Mouse (Mus musculus): ENCODE measurements around the gene Caln1. TPM values are rescaled to one million over a fixed set of nuclear protein-coding genes. Genes with fewer than 3 reads are reported as not detected.

Caln1 gene
- polyA plus RNA-seq, 1 experiment from 2014 or later, result 49.3 TPM

GRCm38 (mm10) chr5:130854430-130854829 is 485.2 kb downstream of the Caln1 start:
- H3K9me3 ChIP-seq (ENCODE audit: control insufficient read depth, low read length), result no peaks in the 10 kb centered on the region
- peaks cover 4% of the 10 kb centered on the region; the same call in 1 of the 2 replicates for H3K4me1 ChIP-seq (ENCODE audit: control insufficient read depth, insufficient read depth, low read depth, low read length)
- H3K27ac ChIP-seq (ENCODE audit: low read depth, low read length), result no peak overlapping the region
- no peak overlapping the region for H3K4me3 ChIP-seq (ENCODE audit: low read length)
- H3K4me2 ChIP-seq (ENCODE audit: low read length), result no peak overlapping the region
- no peak overlapping the region for H3K9ac ChIP-seq (ENCODE audit: low read depth, low read length)
- H3K27me3 ChIP-seq (replicated peaks; ENCODE audit: control insufficient read depth, insufficient read depth, low read length), result no peaks in the 10 kb centered on the region
- no peak for ATAC-seq
- H3K36me3 ChIP-seq (ENCODE audit: control insufficient read depth, insufficient read depth, low read length), result no peaks in the 10 kb centered on the region
- WGBS, result 86% methylated on average over 7 of the region's 7 CpGs

- no peaks in the 10 kb centered on the region for H3K36me3 ChIP-seq (ENCODE audit: control insufficient read depth, insufficient read depth, low read length)
- no peak overlapping the region for H3K4me2 ChIP-seq (ENCODE audit: low read length)
- no peak overlapping the region for H3K9ac ChIP-seq (ENCODE audit: low read depth, low read length)
- H3K27ac ChIP-seq (ENCODE audit: low read depth, low read length), result no peak overlapping the region
- no peaks in the 10 kb centered on the region for H3K27me3 ChIP-seq (replicated peaks; ENCODE audit: control insufficient read depth, insufficient read depth, low read length)
- H3K4me3 ChIP-seq (ENCODE audit: low read length), result no peak overlapping the region
- H3K9me3 ChIP-seq (ENCODE audit: control insufficient read depth, low read length), result no peaks in the 10 kb centered on the region
- 30% methylated on average over 8 of the region's 8 CpGs for WGBS
- no peaks in the 10 kb centered on the region for H3K4me1 ChIP-seq (ENCODE audit: control insufficient read depth, insufficient read depth, low read depth, low read length)
- ATAC-seq, result 0 out of 2 replicates have a peak, but pooled peaks have one; percentile 21
Observed at GRCm38 (mm10) chr5:130858148-130858547, 488.9 kb downstream of the Caln1 start.

- no peak overlapping the region for H3K9ac ChIP-seq (ENCODE audit: low read depth, low read length)
- no peak overlapping the region for H3K4me3 ChIP-seq (ENCODE audit: low read length)
- H3K27me3 ChIP-seq (replicated peaks; ENCODE audit: control insufficient read depth, insufficient read depth, low read length), result no peaks in the 10 kb centered on the region
- WGBS, result 86% methylated on average over 3 of the region's 3 CpGs
- no peaks in the 10 kb centered on the region for H3K4me1 ChIP-seq (ENCODE audit: control insufficient read depth, insufficient read depth, low read depth, low read length)
- no peak overlapping the region for H3K4me2 ChIP-seq (ENCODE audit: low read length)
- no peak overlapping the region for H3K27ac ChIP-seq (ENCODE audit: low read depth, low read length)
- ATAC-seq, result no peak
- no peaks in the 10 kb centered on the region for H3K9me3 ChIP-seq (ENCODE audit: control insufficient read depth, low read length)
- H3K36me3 ChIP-seq (ENCODE audit: control insufficient read depth, insufficient read depth, low read length), result no peaks in the 10 kb centered on the region
Observed at GRCm38 (mm10) chr5:130858706-130859105, 489.5 kb downstream of the Caln1 start.

- Histone ChIP-seq H3K9me3 (ENCODE audit: control insufficient read depth, low read length) (no peaks in the 10 kb centered on the region), H3K4me1 (ENCODE audit: control insufficient read depth, insufficient read depth, low read depth, low read length) (no peaks in the 10 kb centered on the region), H3K4me2 (ENCODE audit: low read length) (no peak overlapping the region), H3K27me3 (replicated peaks; ENCODE audit: control insufficient read depth, insufficient read depth, low read length) (no peaks in the 10 kb centered on the region), H3K9ac (ENCODE audit: low read depth, low read length) (no peak overlapping the region), H3K4me3 (ENCODE audit: low read length) (no peak overlapping the region), H3K27ac (ENCODE audit: low read depth, low read length) (no peak overlapping the region), H3K36me3 (ENCODE audit: control insufficient read depth, insufficient read depth, low read length) (no peaks in the 10 kb centered on the region)
- WGBS, result 35% methylated on average over 6 of the region's 6 CpGs
- ATAC-seq, result no peak
Observed at GRCm38 (mm10) chr5:130859736-130860135, 490.5 kb downstream of the Caln1 start.

GRCm38 (mm10) chr5:130862302-130862701 is 493.0 kb downstream of the Caln1 start:
- no peaks in the 10 kb centered on the region for H3K36me3 ChIP-seq (ENCODE audit: control insufficient read depth, insufficient read depth, low read length)
- no peak overlapping the region for H3K27ac ChIP-seq (ENCODE audit: low read depth, low read length)
- no peak for ATAC-seq
- no peak overlapping the region for H3K4me2 ChIP-seq (ENCODE audit: low read length)
- no peak overlapping the region for H3K4me3 ChIP-seq (ENCODE audit: low read length)
- H3K4me1 ChIP-seq (ENCODE audit: control insufficient read depth, insufficient read depth, low read depth, low read length), result no peaks in the 10 kb centered on the region
- no peaks in the 10 kb centered on the region for H3K27me3 ChIP-seq (replicated peaks; ENCODE audit: control insufficient read depth, insufficient read depth, low read length)
- 65% methylated on average over 5 of the region's 5 CpGs for WGBS
- no peaks in the 10 kb centered on the region for H3K9me3 ChIP-seq (ENCODE audit: control insufficient read depth, low read length)
- no peak overlapping the region for H3K9ac ChIP-seq (ENCODE audit: low read depth, low read length)

GRCm38 (mm10) chr5:130869869-130870268 is 500.6 kb downstream of the Caln1 start:
- no peaks in the 10 kb centered on the region for H3K4me1 ChIP-seq (ENCODE audit: control insufficient read depth, insufficient read depth, low read depth, low read length)
- H3K9ac ChIP-seq (ENCODE audit: low read depth, low read length), result no peak overlapping the region
- no peak for ATAC-seq
- no peaks in the 10 kb centered on the region for H3K27me3 ChIP-seq (replicated peaks; ENCODE audit: control insufficient read depth, insufficient read depth, low read length)
- no peak overlapping the region for H3K4me2 ChIP-seq (ENCODE audit: low read length)
- H3K9me3 ChIP-seq (ENCODE audit: control insufficient read depth, low read length), result no peaks in the 10 kb centered on the region
- H3K27ac ChIP-seq (ENCODE audit: low read depth, low read length), result no peak overlapping the region
- WGBS, result 86% methylated on average over 1 of the region's 1 CpGs
- H3K36me3 ChIP-seq (ENCODE audit: control insufficient read depth, insufficient read depth, low read length), result no peaks in the 10 kb centered on the region
- H3K4me3 ChIP-seq (ENCODE audit: low read length), result no peak overlapping the region

GRCm38 (mm10) chr5:130871086-130871485 is 501.8 kb downstream of the Caln1 start:
- Histone ChIP-seq H3K9ac (ENCODE audit: low read depth, low read length) (no peak overlapping the region), H3K36me3 (ENCODE audit: control insufficient read depth, insufficient read depth, low read length) (no peaks in the 10 kb centered on the region), H3K27ac (ENCODE audit: low read depth, low read length) (no peak overlapping the region), H3K9me3 (ENCODE audit: control insufficient read depth, low read length) (no peaks in the 10 kb centered on the region), H3K4me3 (ENCODE audit: low read length) (no peak overlapping the region), H3K27me3 (replicated peaks; ENCODE audit: control insufficient read depth, insufficient read depth, low read length) (no peaks in the 10 kb centered on the region), H3K4me2 (ENCODE audit: low read length) (no peak overlapping the region), H3K4me1 (ENCODE audit: control insufficient read depth, insufficient read depth, low read depth, low read length) (no peaks in the 10 kb centered on the region)
- 53% methylated on average over 8 of the region's 8 CpGs for WGBS
- ATAC-seq, result no peak

GRCm38 (mm10) chr5:130875391-130875790 is 506.1 kb downstream of the Caln1 start:
- ATAC-seq, result no peak

GRCm38 (mm10) chr5:130880331-130880730 is 511.1 kb downstream of the Caln1 start:
- Histone ChIP-seq H3K4me2 (ENCODE audit: low read length) (no peak overlapping the region), H3K4me3 (ENCODE audit: low read length) (no peak overlapping the region), H3K27me3 (replicated peaks; ENCODE audit: control insufficient read depth, insufficient read depth, low read length) (no peaks in the 10 kb centered on the region), H3K4me1 (ENCODE audit: control insufficient read depth, insufficient read depth, low read depth, low read length) (no peaks in the 10 kb centered on the region), H3K9ac (ENCODE audit: low read depth, low read length) (no peak overlapping the region), H3K27ac (ENCODE audit: low read depth, low read length) (no peak overlapping the region), H3K36me3 (ENCODE audit: control insufficient read depth, insufficient read depth, low read length) (no peaks in the 10 kb centered on the region), H3K9me3 (ENCODE audit: control insufficient read depth, low read length) (no peaks in the 10 kb centered on the region)
- no peak for ATAC-seq
- WGBS, result 64% methylated on average over 5 of the region's 5 CpGs

More at GRCm38 (mm10) chr5:130875391-130875790, 506.1 kb downstream of the Caln1 start:
- WGBS, result 84% methylated on average over 3 of the region's 3 CpGs
- Histone ChIP-seq H3K4me2 (ENCODE audit: low read length) (no peak overlapping the region), H3K36me3 (ENCODE audit: control insufficient read depth, insufficient read depth, low read length) (no peaks in the 10 kb centered on the region), H3K4me3 (ENCODE audit: low read length) (no peak overlapping the region), H3K4me1 (ENCODE audit: control insufficient read depth, insufficient read depth, low read depth, low read length) (no peaks in the 10 kb centered on the region), H3K9me3 (ENCODE audit: control insufficient read depth, low read length) (no peaks in the 10 kb centered on the region), H3K9ac (ENCODE audit: low read depth, low read length) (no peak overlapping the region), H3K27ac (ENCODE audit: low read depth, low read length) (no peak overlapping the region), H3K27me3 (replicated peaks; ENCODE audit: control insufficient read depth, insufficient read depth, low read length) (no peaks in the 10 kb centered on the region)

GRCm38 (mm10) chr5:130891735-130892134 is 522.5 kb downstream of the Caln1 start:
- Histone ChIP-seq H3K27me3 (replicated peaks; ENCODE audit: control insufficient read depth, insufficient read depth, low read length) (no peaks in the 10 kb centered on the region), H3K4me3 (ENCODE audit: low read length) (no peak overlapping the region), H3K27ac (ENCODE audit: low read depth, low read length) (no peak overlapping the region), H3K9me3 (ENCODE audit: control insufficient read depth, low read length) (no peaks in the 10 kb centered on the region), H3K9ac (ENCODE audit: low read depth, low read length) (no peak overlapping the region), H3K36me3 (ENCODE audit: control insufficient read depth, insufficient read depth, low read length) (no peaks in the 10 kb centered on the region), H3K4me1 (ENCODE audit: control insufficient read depth, insufficient read depth, low read depth, low read length) (no peaks in the 10 kb centered on the region; the same call in 1 of the 2 replicates), H3K4me2 (ENCODE audit: low read length) (no peak overlapping the region)
- WGBS, result 40% methylated on average over 5 of the region's 5 CpGs
- no peak for ATAC-seq

All from hindbrain, embryonic 16.5 days (tissue).